Mouse (Mus musculus): ENCODE data around the gene Rusc1. TPM values are rescaled to one million over a fixed set of nuclear protein-coding genes. Genes with fewer than 3 reads are reported as not detected.

The Rusc1 gene
- polyA plus RNA-seq, 1 experiment, result 20.2 TPM

- H3K4me3 ChIP-seq, result peak overlapping the region; percentile 73
- TF ChIP-seq MAX (IDR thresholded peaks at IDR 0.05; ENCODE audit: low read depth) (no peak), MYOG (IDR thresholded peaks at IDR 0.05; ENCODE audit: control insufficient read depth in 1 of 3, insufficient read depth in 1 of 3, insufficient read length in 2 of 3, low read depth in 2 of 3) (no peak), POLR2A (IDR thresholded peaks at IDR 0.05; ENCODE audit: insufficient read length, low read depth) (no peak), SRF (IDR thresholded peaks at IDR 0.05; ENCODE audit: control insufficient read depth, insufficient read length, low read depth) (no peak), E2F4 (IDR thresholded peaks at IDR 0.05; ENCODE audit: insufficient read depth) (no peak), REST (IDR thresholded peaks at IDR 0.05; ENCODE audit: insufficient read depth, insufficient read length) (no peak), MYOD1 (IDR thresholded peaks at IDR 0.05; ENCODE audit: control insufficient read depth in 1 of 3, insufficient read length in 2 of 3, low read depth in 2 of 3) (no peak), USF1 (IDR thresholded peaks at IDR 0.05; ENCODE audit: low read depth) (no peak), CEBPB (IDR thresholded peaks at IDR 0.05; ENCODE audit: insufficient read depth, poor library complexity, severe bottlenecking) (no peak), TCF12 (IDR thresholded peaks at IDR 0.05; ENCODE audit: insufficient read depth, poor library complexity, severe bottlenecking) (no peak), POLR2AphosphoS2 (IDR thresholded peaks at IDR 0.05; ENCODE audit: insufficient read length, low read depth) (no peak), TCF3 (IDR thresholded peaks at IDR 0.05; ENCODE audit: insufficient read length, low read depth) (no peak)
- H3K36me3 ChIP-seq (ENCODE audit: control insufficient read depth, insufficient read depth), result peaks cover 7% of the 10 kb centered on the region
- H3ac ChIP-seq (ENCODE audit: control insufficient read depth, insufficient read length), result peak overlapping the region; percentile 39
- peaks cover 6% of the 10 kb centered on the region for H3K79me2 ChIP-seq (ENCODE audit: control insufficient read depth, insufficient read depth)
- H3K4me2 ChIP-seq (ENCODE audit: low read depth), result peak overlapping the region; percentile 98
- no peaks in the 10 kb centered on the region for H3K27me3 ChIP-seq (ENCODE audit: control insufficient read depth, insufficient read depth, insufficient read length)
Measured at GRCm38 (mm10) chr3:89091811-89092508, 1.2 kb downstream of the Rusc1 start.

- TF ChIP-seq TCF12 (IDR thresholded peaks at IDR 0.05; ENCODE audit: insufficient read depth, poor library complexity, severe bottlenecking) (peak; percentile 89), POLR2AphosphoS2 (IDR thresholded peaks at IDR 0.05; ENCODE audit: insufficient read length, low read depth) (peak; percentile 86), CEBPB (IDR thresholded peaks at IDR 0.05; ENCODE audit: insufficient read depth, poor library complexity, severe bottlenecking) (no peak), REST (IDR thresholded peaks at IDR 0.05; ENCODE audit: insufficient read depth, insufficient read length) (no peak), MYOD1 (IDR thresholded peaks at IDR 0.05; ENCODE audit: control insufficient read depth in 1 of 3, insufficient read length in 2 of 3, low read depth in 2 of 3) (peak in 2 of 3 experiments; percentile 100), TCF3 (IDR thresholded peaks at IDR 0.05; ENCODE audit: insufficient read length, low read depth) (peak; percentile 97), MYOG (IDR thresholded peaks at IDR 0.05; ENCODE audit: control insufficient read depth in 1 of 3, insufficient read depth in 1 of 3, insufficient read length in 2 of 3, low read depth in 2 of 3) (peak in 2 of 3 experiments; percentile 14 to 75), SRF (IDR thresholded peaks at IDR 0.05; ENCODE audit: control insufficient read depth, insufficient read length, low read depth) (peak; percentile 45), E2F4 (IDR thresholded peaks at IDR 0.05; ENCODE audit: insufficient read depth) (no peak), USF1 (IDR thresholded peaks at IDR 0.05; ENCODE audit: low read depth) (no peak), POLR2A (IDR thresholded peaks at IDR 0.05; ENCODE audit: insufficient read length, low read depth) (peak; percentile 83), MAX (IDR thresholded peaks at IDR 0.05; ENCODE audit: low read depth) (no peak)
- peak overlapping the region; percentile 39 for H3ac ChIP-seq (ENCODE audit: control insufficient read depth, insufficient read length)
- H3K79me2 ChIP-seq (ENCODE audit: control insufficient read depth, insufficient read depth), result no peaks in the 10 kb centered on the region
- no peaks in the 10 kb centered on the region for H3K27me3 ChIP-seq (ENCODE audit: control insufficient read depth, insufficient read depth, insufficient read length)
- no peaks in the 10 kb centered on the region for H3K36me3 ChIP-seq (ENCODE audit: control insufficient read depth, insufficient read depth)
- H3K4me3 ChIP-seq, result peak overlapping the region; percentile 73
- peak overlapping the region; percentile 99 for H3K4me2 ChIP-seq (ENCODE audit: low read depth)
Measured at GRCm38 (mm10) chr3:89090694-89091655, 2.1 kb downstream of the Rusc1 start.

GRCm38 (mm10) chr3:89089882-89090591 is 3.1 kb downstream of the Rusc1 start:
- H3K4me2 ChIP-seq (ENCODE audit: low read depth), result peak overlapping the region; percentile 99
- H3K4me3 ChIP-seq, result peak overlapping the region; percentile 73
- H3K27me3 ChIP-seq (ENCODE audit: control insufficient read depth, insufficient read depth, insufficient read length), result no peaks in the 10 kb centered on the region
- no peaks in the 10 kb centered on the region for H3K79me2 ChIP-seq (ENCODE audit: control insufficient read depth, insufficient read depth)
- TF ChIP-seq E2F4 (IDR thresholded peaks at IDR 0.05; ENCODE audit: insufficient read depth) (no peak), USF1 (IDR thresholded peaks at IDR 0.05; ENCODE audit: low read depth) (peak; percentile 98), SRF (IDR thresholded peaks at IDR 0.05; ENCODE audit: control insufficient read depth, insufficient read length, low read depth) (no peak), POLR2A (IDR thresholded peaks at IDR 0.05; ENCODE audit: insufficient read length, low read depth) (peak; percentile 77), POLR2AphosphoS2 (IDR thresholded peaks at IDR 0.05; ENCODE audit: insufficient read length, low read depth) (peak; percentile 75)
- H3ac ChIP-seq (ENCODE audit: control insufficient read depth, insufficient read length), result peak overlapping the region; percentile 39
- H3K36me3 ChIP-seq (ENCODE audit: control insufficient read depth, insufficient read depth), result no peaks in the 10 kb centered on the region

GRCm38 (mm10) chr3:89088974-89089373 is 4.1 kb downstream of the Rusc1 start:
- TF ChIP-seq REST (IDR thresholded peaks at IDR 0.05; ENCODE audit: insufficient read depth, insufficient read length), result no peak
- TF ChIP-seq TCF3 (IDR thresholded peaks at IDR 0.05; ENCODE audit: insufficient read length, low read depth), result no peak
- no peak for TF ChIP-seq POLR2AphosphoS2 (IDR thresholded peaks at IDR 0.05; ENCODE audit: insufficient read length, low read depth)
- no peak for TF ChIP-seq MAX (IDR thresholded peaks at IDR 0.05; ENCODE audit: low read depth)
- no peak for TF ChIP-seq E2F4 (IDR thresholded peaks at IDR 0.05; ENCODE audit: insufficient read depth)
- no peak for TF ChIP-seq MYOG (IDR thresholded peaks at IDR 0.05; ENCODE audit: control insufficient read depth in 1 of 3, insufficient read depth in 1 of 3, insufficient read length in 2 of 3, low read depth in 2 of 3)
- TF ChIP-seq SRF (IDR thresholded peaks at IDR 0.05; ENCODE audit: control insufficient read depth, insufficient read length, low read depth), result no peak
- TF ChIP-seq USF1 (IDR thresholded peaks at IDR 0.05; ENCODE audit: low read depth), result no peak
- TF ChIP-seq MYOD1 (IDR thresholded peaks at IDR 0.05; ENCODE audit: control insufficient read depth in 1 of 3, insufficient read length in 2 of 3, low read depth in 2 of 3), result no peak
- no peak for TF ChIP-seq CEBPB (IDR thresholded peaks at IDR 0.05; ENCODE audit: insufficient read depth, poor library complexity, severe bottlenecking)
- TF ChIP-seq TCF12 (IDR thresholded peaks at IDR 0.05; ENCODE audit: insufficient read depth, poor library complexity, severe bottlenecking), result no peak
- no peak for TF ChIP-seq POLR2A (IDR thresholded peaks at IDR 0.05; ENCODE audit: insufficient read length, low read depth)
- Histone ChIP-seq H3K36me3 (ENCODE audit: control insufficient read depth, insufficient read depth) (no peaks in the 10 kb centered on the region), H3ac (ENCODE audit: control insufficient read depth, insufficient read length) (no peak overlapping the region), H3K79me2 (ENCODE audit: control insufficient read depth, insufficient read depth) (no peaks in the 10 kb centered on the region), H3K4me3 (peak overlapping the region; percentile 73), H3K4me2 (ENCODE audit: low read depth) (peak overlapping the region; percentile 99), H3K27me3 (ENCODE audit: control insufficient read depth, insufficient read depth, insufficient read length) (no peaks in the 10 kb centered on the region)
